Mouse (Mus musculus): ENCODE measurements around the gene Aff1.

DNA sequence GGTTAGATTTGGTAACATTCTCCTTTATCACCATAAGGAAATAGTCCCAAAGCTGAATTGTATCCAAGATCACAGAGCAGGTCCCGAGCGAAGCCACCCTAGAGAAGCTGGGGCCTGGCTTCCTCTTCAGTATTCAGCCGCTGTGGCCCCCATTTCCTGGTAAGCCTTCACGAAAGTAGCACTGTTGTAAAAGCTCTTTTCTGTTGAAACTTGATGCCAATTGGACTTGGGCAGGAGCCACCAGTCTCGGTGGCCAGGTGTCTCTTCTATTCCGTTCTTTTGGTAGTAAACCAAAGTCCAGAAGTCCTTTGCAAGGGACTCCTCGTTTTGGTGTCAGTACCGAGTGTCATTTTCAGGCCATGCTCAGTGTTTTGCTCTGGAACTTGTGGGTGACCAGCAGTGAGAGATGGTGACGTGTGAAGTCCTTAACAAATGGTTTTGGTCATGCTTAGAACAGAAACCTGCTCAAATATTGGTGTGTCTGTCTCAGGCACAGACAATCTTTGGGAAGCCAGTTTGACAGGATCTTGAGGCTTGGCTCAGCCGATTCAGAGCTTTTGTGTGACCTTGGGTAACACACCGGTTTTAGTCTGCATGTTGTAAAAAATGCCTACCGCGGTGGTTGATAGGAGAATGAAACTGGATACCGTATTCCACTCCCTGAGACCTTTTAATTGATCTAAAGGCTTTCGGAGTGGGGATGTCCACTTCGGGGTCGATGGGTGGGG is 114.8 kb downstream of the Aff1 start:
- no peak for TF ChIP-seq GATA1 (IDR thresholded peaks at IDR 0.05; ENCODE audit: borderline replicate concordance, low read length)
- TF ChIP-seq FLI1 (IDR thresholded peaks at IDR 0.05; ENCODE audit: low read length) = no peak

All from megakaryocyte, embryonic 14.5 days (primary cell).